In the genomic region with DNA sequence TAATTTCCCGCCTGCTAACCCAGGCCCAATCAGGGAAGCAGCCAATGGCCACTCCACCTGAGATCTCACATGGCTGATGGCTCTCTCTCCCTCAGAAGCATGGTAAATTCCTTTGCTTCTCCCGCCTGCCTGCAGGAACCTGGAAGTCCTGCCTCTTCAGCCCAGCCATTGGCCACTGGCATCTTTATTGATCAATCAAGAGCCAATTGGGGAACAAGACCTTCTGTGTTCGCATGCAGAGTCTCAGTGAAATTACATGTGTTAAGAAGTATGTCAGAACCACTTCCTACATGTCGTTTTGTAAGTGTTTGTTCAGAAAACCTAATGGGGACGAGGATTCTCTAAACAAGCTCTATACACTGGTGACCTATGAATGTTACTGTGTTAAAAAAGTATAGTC, we compare ENCODE assay signal across 8 mouse cellular contexts. TPM values are rescaled to one million over a fixed set of nuclear protein-coding genes. Genes with fewer than 3 reads are reported as not detected.
A peak's percentile ranks its signal among the peaks of the same experiment; 100 is the strongest.
DNase-seq lines count a peak whose midpoint lies in the region; ATAC-seq and TF ChIP-seq lines count a peak whose summit lies in the region.

No protein-coding gene starts in this region.

- no peak overlapping the region for H3K27ac ChIP-seq in midbrain, embryonic 10.5 days (replicated peaks)
- H3K27ac ChIP-seq in midbrain, embryonic 15.5 days = no peak overlapping the region
- H3K27ac ChIP-seq in limb, embryonic 14.5 days (replicated peaks; ENCODE audit: low read depth, low read length) = no peak overlapping the region

- no peaks in the 10 kb centered on the region for H3K36me3 ChIP-seq in midbrain, embryonic 10.5 days
- no peaks in the 10 kb centered on the region for H3K36me3 ChIP-seq in midbrain, embryonic 15.5 days (replicated peaks)
- H3K36me3 ChIP-seq in limb, embryonic 14.5 days (ENCODE audit: control insufficient read depth, insufficient read depth, low read length) = no peaks in the 10 kb centered on the region

- peak; percentile 27 for DNase-seq in midbrain, embryonic 10.5 days (ENCODE audit: low spot score)
- DNase-seq in embryo, embryonic 9.5 days (ENCODE audit: extremely low spot score) = peak; percentile 31
- DNase-seq in limb, embryonic 14.5 days (ENCODE audit: low spot score) = peak; percentile 69
- DNase-seq in retina, postnatal 1 day = peak; percentile 62
- DNase-seq in cerebellum, adult 11 months = no peak
- no peak for DNase-seq in adrenal gland, adult 8-10 months
- DNase-seq in gastrocnemius, postnatal 4 days (ENCODE audit: low spot score in 2 of 2) = no peak

- 61% methylated on average over 5 of the region's 5 CpGs for WGBS in midbrain, embryonic 10.5 days
- 53% methylated on average over 5 of the region's 5 CpGs for WGBS in midbrain, embryonic 15.5 days
- WGBS in limb, embryonic 14.5 days = 16% methylated on average over 5 of the region's 5 CpGs

- ATAC-seq in midbrain, embryonic 15.5 days (replicated peaks) = no peak; the same call in 1 of the 2 replicates
- peak; percentile 84 for ATAC-seq in limb, embryonic 14.5 days (ENCODE audit: low FRiP score, low read depth)

- H3K9me3 ChIP-seq in midbrain, embryonic 10.5 days (replicated peaks) = no peaks in the 10 kb centered on the region
- H3K9me3 ChIP-seq in midbrain, embryonic 15.5 days = no peaks in the 10 kb centered on the region
- no peaks in the 10 kb centered on the region for H3K9me3 ChIP-seq in limb, embryonic 14.5 days (ENCODE audit: control insufficient read depth, low read length)

- no peak overlapping the region for H3K9ac ChIP-seq in midbrain, embryonic 15.5 days
- H3K9ac ChIP-seq in limb, embryonic 14.5 days (ENCODE audit: low read depth, low read length, severe bottlenecking) = no peak overlapping the region

- H3K4me2 ChIP-seq in midbrain, embryonic 15.5 days = no peak overlapping the region
- H3K4me2 ChIP-seq in limb, embryonic 14.5 days (replicated peaks; ENCODE audit: low read depth, low read length, severe bottlenecking) = peak overlapping the region; percentile 41; the same call in 1 of the 2 replicates

- no peaks in the 10 kb centered on the region for H3K27me3 ChIP-seq in midbrain, embryonic 10.5 days (ENCODE audit: low read depth, poor library complexity, severe bottlenecking)
- H3K27me3 ChIP-seq in midbrain, embryonic 15.5 days (replicated peaks) = no peaks in the 10 kb centered on the region
- no peaks in the 10 kb centered on the region for H3K27me3 ChIP-seq in limb, embryonic 14.5 days (ENCODE audit: control insufficient read depth, insufficient read depth, low read length)

- no peak overlapping the region for H3K4me3 ChIP-seq in midbrain, embryonic 10.5 days
- H3K4me3 ChIP-seq in midbrain, embryonic 15.5 days = no peak overlapping the region
- peak overlapping the region; percentile 13 for H3K4me3 ChIP-seq in limb, embryonic 14.5 days (replicated peaks; ENCODE audit: low read length)

- no peak for TF ChIP-seq POLR2A in limb, embryonic 14.5 days (IDR thresholded peaks at IDR 0.05; ENCODE audit: borderline replicate concordance, extremely low read depth, insufficient read depth, insufficient read length)

- peaks cover 14% of the 10 kb centered on the region for H3K4me1 ChIP-seq in midbrain, embryonic 10.5 days
- H3K4me1 ChIP-seq in midbrain, embryonic 15.5 days = 0 out of 2 replicates have a peak, but pooled peaks cover 4% of the 10 kb centered on the region
- 0 out of 2 replicates have a peak, but pooled peaks cover 4% of the 10 kb centered on the region for H3K4me1 ChIP-seq in limb, embryonic 14.5 days (ENCODE audit: control insufficient read depth, insufficient read depth, low read length)

RNA-seq across cellular contexts. Expression of a gene that starts 30.1 kb away (rescaled TPM):
- 24.4 and 27.3 TPM in 2 replicates for polyA plus RNA-seq in midbrain, embryonic 10.5 days (2016; fragmentation: Nextera tagmentation; extraction: Ambion mirVana)
- polyA plus RNA-seq in midbrain, embryonic 15.5 days (2015; fragmentation: Nextera tagmentation; extraction: Ambion mirVana) = 4.1 TPM in 2 replicates
- 80.0 and 101 TPM in 2 replicates for polyA plus RNA-seq in limb, embryonic 14.5 days (2012; rRNA removed)
- 111 and 118 TPM in 2 replicates for polyA plus RNA-seq in limb, embryonic 14.5 days (2014; fragmentation: Nextera tagmentation; extraction: Ambion mirVana)
- total RNA-seq in adrenal gland, adult 8-10 months (2022) = 1 to 10 TPM; 4.0 to 6.1 (median 4.8) TPM
- 100 to 1,000 TPM; 153 to 185 TPM for total RNA-seq in gastrocnemius, postnatal 4 days (2021)

Comparison
In these comparisons a context has a peak if more than half of its experiments do, and no peak if none do; other contexts are left out.
1. DNase-seq: peak in midbrain, embryonic 10.5 days (single experiment), embryo, embryonic 9.5 days (single experiment), limb, embryonic 14.5 days (single experiment) and retina, postnatal 1 day (single experiment); none in cerebellum, adult 11 months (single experiment), adrenal gland, adult 8-10 months (single experiment) and gastrocnemius, postnatal 4 days (0 of 2).